Mouse (Mus musculus) midbrain, embryonic 11.5 days (tissue): Measurements from ENCODE around the gene Zfp827. TPM values are rescaled to one million over a fixed set of nuclear protein-coding genes. Genes with fewer than 3 reads are reported as not detected.

Source experiments
- ATAC-seq: fragments of 200-750 bp; cut with Nextera tagmentation; 2 replicates; pipeline ENCODE4 v1.8.0; 2017; ENCODE audit warnings: moderate TSS enrichment, moderate library complexity; ENCODE audit not compliant: low FRiP score
- DNase-seq: peaks from one replicate; pipeline ENCODE4 v3.0.0; 2015; ENCODE audit warnings: low spot score; ENCODE audit errors: missing footprints
- H3K27ac ChIP-seq: fragments of 300-500 bp; sonication (generic); 2 replicates; pipeline ENCODE4 v1.5.1; 2014; ENCODE audit warnings: low read depth, low read length
- H3K27me3 ChIP-seq: fragments of 300-500 bp; sonication (generic); 2 replicates; pipeline ENCODE4 v1.6.1; 2014; ENCODE audit warnings: mild to moderate bottlenecking, low read length, moderate library complexity, mixed read lengths; ENCODE audit not compliant: control insufficient read depth, insufficient read depth
- H3K36me3 ChIP-seq: fragments of 300-500 bp; sonication (generic); 2 replicates; pipeline ENCODE4 v1.6.1; 2014; ENCODE audit warnings: mild to moderate bottlenecking, low read length, moderate library complexity, mixed read lengths; ENCODE audit not compliant: control insufficient read depth, insufficient read depth
- H3K4me1 ChIP-seq: fragments of 300-500 bp; sonication (generic); 2 replicates; pipeline ENCODE4 v1.6.1; 2014; ENCODE audit warnings: low read length; ENCODE audit not compliant: control insufficient read depth, insufficient read depth
- H3K4me2 ChIP-seq: fragments of 300-500 bp; sonication (generic); 2 replicates; pipeline ENCODE4 v1.6.1; 2014; ENCODE audit warnings: mild to moderate bottlenecking, moderate library complexity
- H3K4me3 ChIP-seq: fragments of 300-500 bp; sonication (generic); 2 replicates; pipeline ENCODE4 v1.5.1; 2014; ENCODE audit warnings: low read depth, low read length
- H3K9ac ChIP-seq: fragments of 300-500 bp; sonication (generic); 2 replicates; pipeline ENCODE4 v1.6.1; 2014; ENCODE audit warnings: low read length
- H3K9me3 ChIP-seq: fragments of 300-500 bp; sonication (generic); 2 replicates; pipeline ENCODE4 v1.6.1; 2016; ENCODE audit warnings: low read length; ENCODE audit not compliant: control insufficient read depth
- WGBS: fragments of 180-500 bp; shearing (Covaris S2); extraction: QIAGEN DNeasy Blood & Tissue Kit; methylation state at CpG from one replicate; pipeline ENCODE4 v1.1.7; 2014; 5-methylcytosine and 5-hydroxymethylcytosine counted together
- polyA plus RNA-seq: library from polyadenylated mRNA; unstranded; fragments of >200 nt; fragmentation: Nextera tagmentation; extraction: Ambion mirVana; gene quantifications from 2 replicates; pipeline ENCODE4 v1.2.1, GENCODE M21; 2014

The Zfp827 gene
- polyA plus RNA-seq, 1 experiment from 2014 or later: 9.5 TPM

- no peaks in the 10 kb centered on the region for H3K9me3 ChIP-seq
- no peak overlapping the region for H3K9ac ChIP-seq
- H3K36me3 ChIP-seq: 0 out of 2 replicates have a peak, but pooled peaks cover 3% of the 10 kb centered on the region
- ATAC-seq (no peak), DNase-seq (no peak)
- no peak overlapping the region for H3K4me3 ChIP-seq
- H3K27ac ChIP-seq: no peak overlapping the region
- no peak overlapping the region for H3K4me2 ChIP-seq
- H3K27me3 ChIP-seq: no peaks in the 10 kb centered on the region
- no peaks in the 10 kb centered on the region for H3K4me1 ChIP-seq
- WGBS: 95% methylated on average over 4 of the region's 4 CpGs
These were observed 123.4 kb downstream of the Zfp827 start for GRCm38 (mm10) chr8:79151644-79152043.

GRCm38 (mm10) chr8:79153201-79153600 lies 125.0 kb downstream of the Zfp827 start:
- no peaks in the 10 kb centered on the region for H3K27me3 ChIP-seq
- no peak overlapping the region for H3K4me3 ChIP-seq
- DNase-seq (no peak), ATAC-seq (no peak)
- no peaks in the 10 kb centered on the region for H3K9me3 ChIP-seq
- no peak overlapping the region for H3K9ac ChIP-seq
- no peak overlapping the region for H3K27ac ChIP-seq
- H3K4me1 ChIP-seq: no peaks in the 10 kb centered on the region
- H3K4me2 ChIP-seq: no peak overlapping the region
- WGBS: 89% methylated on average over 1 of the region's 1 CpGs
- H3K36me3 ChIP-seq: peaks cover 4% of the 10 kb centered on the region; the same call in 1 of the 2 replicates

GRCm38 (mm10) chr8:79153637-79154036 lies 125.4 kb downstream of the Zfp827 start:
- H3K36me3 ChIP-seq: peaks cover 4% of the 10 kb centered on the region; the same call in 1 of the 2 replicates
- no peak overlapping the region for H3K4me3 ChIP-seq
- no peaks in the 10 kb centered on the region for H3K9me3 ChIP-seq
- no peak overlapping the region for H3K9ac ChIP-seq
- no peaks in the 10 kb centered on the region for H3K4me1 ChIP-seq
- no peak overlapping the region for H3K27ac ChIP-seq
- WGBS: 89% methylated on average over 4 of the region's 4 CpGs
- DNase-seq (no peak), ATAC-seq (no peak)
- no peaks in the 10 kb centered on the region for H3K27me3 ChIP-seq
- no peak overlapping the region for H3K4me2 ChIP-seq

- peaks cover 4% of the 10 kb centered on the region; the same call in 1 of the 2 replicates for H3K36me3 ChIP-seq
- H3K27me3 ChIP-seq: no peaks in the 10 kb centered on the region
- DNase-seq (no peak), ATAC-seq (no peak)
- H3K4me3 ChIP-seq: no peak overlapping the region
- H3K9ac ChIP-seq: no peak overlapping the region
- 93% methylated on average over 10 of the region's 10 CpGs for WGBS
- no peaks in the 10 kb centered on the region for H3K4me1 ChIP-seq
- H3K9me3 ChIP-seq: no peaks in the 10 kb centered on the region
- H3K4me2 ChIP-seq: no peak overlapping the region
- H3K27ac ChIP-seq: no peak overlapping the region
These were observed 127.4 kb downstream of the Zfp827 start for GRCm38 (mm10) chr8:79155556-79156161.

GRCm38 (mm10) chr8:79157366-79157765 lies 129.1 kb downstream of the Zfp827 start:
- Histone ChIP-seq H3K36me3 (peaks cover 2% of the 10 kb centered on the region; the same call in 1 of the 2 replicates), H3K4me1 (no peaks in the 10 kb centered on the region), H3K27me3 (no peaks in the 10 kb centered on the region), H3K4me3 (no peak overlapping the region), H3K9ac (no peak overlapping the region), H3K27ac (no peak overlapping the region), H3K9me3 (no peaks in the 10 kb centered on the region), H3K4me2 (no peak overlapping the region)
- DNase-seq (no peak), ATAC-seq (no peak)
- 75% methylated on average over 4 of the region's 4 CpGs for WGBS

- H3K4me2 ChIP-seq: no peak overlapping the region
- ATAC-seq (no peak), DNase-seq (no peak)
- H3K4me1 ChIP-seq: no peaks in the 10 kb centered on the region
- no peak overlapping the region for H3K4me3 ChIP-seq
- WGBS: 52% methylated on average over 2 of the region's 2 CpGs
- no peaks in the 10 kb centered on the region for H3K9me3 ChIP-seq
- H3K27ac ChIP-seq: no peak overlapping the region
- no peak overlapping the region for H3K9ac ChIP-seq
- H3K36me3 ChIP-seq: peaks cover 5% of the 10 kb centered on the region; the same call in 1 of the 2 replicates
- H3K27me3 ChIP-seq: no peaks in the 10 kb centered on the region
These were observed 130.1 kb downstream of the Zfp827 start for GRCm38 (mm10) chr8:79158357-79158756.

- no peak overlapping the region for H3K27ac ChIP-seq
- DNase-seq (no peak), ATAC-seq (no peak)
- H3K9me3 ChIP-seq: no peaks in the 10 kb centered on the region
- H3K4me2 ChIP-seq: no peak overlapping the region
- H3K36me3 ChIP-seq: peaks cover 5% of the 10 kb centered on the region; the same call in 1 of the 2 replicates
- H3K4me1 ChIP-seq: no peaks in the 10 kb centered on the region
- H3K4me3 ChIP-seq: no peak overlapping the region
- WGBS: 92% methylated on average over 9 of the region's 9 CpGs
- H3K9ac ChIP-seq: no peak overlapping the region
- H3K27me3 ChIP-seq: no peaks in the 10 kb centered on the region
These were observed 131.2 kb downstream of the Zfp827 start for GRCm38 (mm10) chr8:79159397-79159796.

- Histone ChIP-seq H3K9ac (no peak overlapping the region), H3K9me3 (no peaks in the 10 kb centered on the region), H3K4me3 (no peak overlapping the region), H3K27ac (no peak overlapping the region), H3K36me3 (peaks cover 5% of the 10 kb centered on the region; the same call in 1 of the 2 replicates), H3K4me2 (no peak overlapping the region), H3K4me1 (no peaks in the 10 kb centered on the region), H3K27me3 (no peaks in the 10 kb centered on the region)
- DNase-seq (no peak), ATAC-seq (no peak)
- 86% methylated on average over 4 of the region's 4 CpGs for WGBS
These were observed 132.1 kb downstream of the Zfp827 start for GRCm38 (mm10) chr8:79160302-79160701.

GRCm38 (mm10) chr8:79161172-79161778 lies 133.0 kb downstream of the Zfp827 start:
- H3K9me3 ChIP-seq: no peaks in the 10 kb centered on the region
- H3K4me1 ChIP-seq: no peaks in the 10 kb centered on the region
- no peak overlapping the region for H3K4me3 ChIP-seq
- no peak for ATAC-seq
- no peak overlapping the region for H3K9ac ChIP-seq
- DNase-seq: no peak
- 92% methylated on average over 4 of the region's 4 CpGs for WGBS
- peaks cover 5% of the 10 kb centered on the region; the same call in 1 of the 2 replicates for H3K36me3 ChIP-seq
- H3K27me3 ChIP-seq: no peaks in the 10 kb centered on the region
- no peak overlapping the region for H3K27ac ChIP-seq
- H3K4me2 ChIP-seq: no peak overlapping the region
